Mouse (Mus musculus): ENCODE measurements around the gene Alg12.

GRCm38 (mm10) chr15:88843486-88844097, 24.5 kb upstream of the Alg12 start:
- TF ChIP-seq POLR2A (IDR thresholded peaks at IDR 0.05; ENCODE audit: control insufficient read depth, low read depth, low read length) = no peak
- no peak for TF ChIP-seq CTCF (IDR thresholded peaks at IDR 0.05; ENCODE audit: control insufficient read depth, insufficient read depth, insufficient replicate concordance, low read depth, low read length)
